Mouse (Mus musculus) 3134 (cell line): Measurements from ENCODE around the gene Cd200r4.
"Not testable (repeated sequence)": the region's sequence is repeated elsewhere in the genome, so short reads cannot be mapped to it uniquely, and the experiment has no call there.

Experiments
- DNase-seq: peaks from one replicate; pipeline ENCODE4 v3.0.0-alpha.2; 2011; ENCODE audit warnings: low spot score; ENCODE audit not compliant: insufficient read length; ENCODE audit errors: extremely low read depth

The Cd200r4 gene

DNA sequence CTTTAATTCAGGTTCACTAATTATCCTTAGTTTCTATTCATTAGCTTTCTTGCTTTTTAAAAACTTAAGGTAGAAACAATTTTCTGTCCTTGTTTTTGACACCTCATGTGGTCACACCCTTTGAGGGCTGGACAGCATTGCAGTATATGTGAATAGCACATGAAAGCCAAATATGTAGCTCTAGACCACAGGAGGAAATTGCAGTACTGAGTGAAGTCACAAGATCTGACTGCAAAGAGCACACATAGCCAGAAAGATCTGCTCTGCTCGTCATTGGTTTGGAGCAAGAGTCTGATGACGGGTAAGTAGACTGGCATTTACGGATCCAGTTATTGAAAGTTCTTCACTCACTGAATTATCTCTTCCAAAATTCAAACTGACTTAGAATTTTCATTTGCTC lies at the start of gene Cd200r4:
Gene Cd200r4, plus strand, starts transcription at position 190 of the 400 bp plus-strand sequence.
- no peak for DNase-seq

DNA sequence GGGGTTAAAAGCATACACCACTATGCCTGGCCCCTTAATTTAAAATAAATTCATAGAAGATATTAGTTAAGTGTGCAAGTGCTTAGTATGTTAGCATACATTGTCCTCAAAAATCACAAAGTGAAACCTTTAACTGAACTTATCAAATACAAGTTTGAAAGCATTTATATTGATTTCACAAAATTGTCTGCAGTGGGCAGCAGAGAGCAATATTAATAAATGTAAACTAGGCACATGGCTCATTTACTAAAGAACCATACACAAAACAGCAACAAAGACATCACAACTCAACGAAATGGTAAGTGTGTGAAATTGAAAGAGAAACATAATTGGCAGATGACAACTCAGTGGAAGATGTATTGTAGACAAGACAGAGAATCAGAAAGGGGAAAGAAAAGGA lies 49.7 kb upstream of the Cd200r4 start:
- DNase-seq, result no peak

DNA sequence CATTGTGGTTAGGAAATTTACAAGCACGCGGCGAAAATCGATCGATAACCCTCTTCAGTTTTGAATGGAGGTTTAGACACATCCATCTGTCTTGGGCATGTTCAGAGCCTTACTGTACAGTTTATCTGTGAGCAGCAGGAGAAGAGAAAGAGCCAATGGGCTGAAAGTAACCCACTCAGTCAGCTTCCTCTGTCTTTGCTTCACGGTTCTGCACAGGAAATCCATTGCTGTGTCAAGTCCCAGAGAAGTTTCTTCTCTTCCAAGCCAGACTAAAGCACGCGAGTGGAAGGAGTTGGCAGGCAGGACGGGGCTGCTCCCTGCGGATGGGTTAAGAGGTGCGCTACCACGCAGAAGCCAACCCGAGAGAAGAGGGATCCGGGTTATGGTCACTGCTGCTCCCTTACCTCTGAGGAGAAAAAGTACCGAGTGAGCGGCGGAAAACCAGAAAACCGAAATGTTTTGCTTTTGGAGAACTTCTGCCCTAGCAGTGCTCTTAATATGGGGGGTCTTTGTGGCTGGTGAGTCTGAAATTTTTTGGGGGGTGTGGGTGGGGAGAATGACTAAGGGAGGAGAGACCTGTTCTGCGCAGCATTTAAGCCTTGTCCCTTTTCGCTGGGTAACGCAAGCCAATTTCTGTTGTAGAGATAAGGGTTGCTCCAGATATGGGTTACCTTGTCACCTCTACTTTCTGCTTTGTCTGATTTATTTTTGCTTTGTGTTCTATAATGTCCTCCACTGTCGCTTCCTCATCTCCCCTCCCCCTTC lies 45.8 kb upstream of the Cd200r4 start, which contains the start of gene Cd200r1:
Gene Cd200r1, plus strand, starts transcription at position 182 of the 765 bp plus-strand sequence.
- no peak for DNase-seq

DNA sequence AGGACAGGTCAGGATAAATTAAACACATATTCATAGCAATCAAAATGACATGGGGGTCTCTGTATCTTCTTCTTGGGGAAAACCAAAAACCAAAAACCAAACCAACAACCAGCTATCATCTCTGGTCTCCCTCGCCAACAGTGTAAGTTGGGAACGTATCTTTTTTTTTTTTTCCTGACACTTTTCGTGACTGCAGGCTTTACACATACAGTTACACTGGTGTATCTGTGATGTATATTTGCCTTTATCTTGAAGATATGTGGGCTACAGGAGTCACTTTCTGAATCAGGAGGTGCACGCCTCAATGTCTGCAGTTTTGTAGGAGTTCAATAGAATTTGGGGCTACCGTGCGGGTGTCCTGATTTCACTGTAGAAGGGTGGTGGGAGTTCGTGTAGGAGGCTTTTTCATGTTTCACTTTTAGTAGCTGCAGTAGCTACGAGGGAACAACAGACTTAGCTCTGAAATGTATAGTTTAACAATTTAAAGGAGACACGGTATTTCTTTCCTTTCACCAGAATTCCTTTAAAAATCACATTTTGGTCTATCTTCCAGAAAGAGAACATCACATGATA lies 45.1 kb upstream of the Cd200r4 start:
- DNase-seq, result no peak

DNA sequence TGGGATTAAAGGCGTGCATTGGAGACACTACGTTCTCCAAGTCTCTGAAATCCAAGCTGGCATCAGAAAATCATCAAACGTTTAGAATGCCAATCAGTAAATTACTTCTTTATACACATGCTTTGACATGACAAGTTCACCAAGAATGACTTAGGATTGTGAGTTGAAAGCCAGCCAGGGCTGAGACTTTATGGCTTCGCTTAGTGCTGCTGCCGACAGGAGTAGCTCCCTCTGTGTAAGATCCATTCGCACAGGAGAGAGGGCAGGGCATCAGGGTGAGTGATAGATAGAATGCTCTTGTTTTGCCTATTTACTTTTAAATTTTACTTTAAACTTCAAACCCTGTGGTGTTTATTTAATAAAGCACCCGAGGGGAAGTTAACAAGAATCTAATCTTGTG lies 44.0 kb upstream of the Cd200r4 start:
- no peak for DNase-seq

DNA sequence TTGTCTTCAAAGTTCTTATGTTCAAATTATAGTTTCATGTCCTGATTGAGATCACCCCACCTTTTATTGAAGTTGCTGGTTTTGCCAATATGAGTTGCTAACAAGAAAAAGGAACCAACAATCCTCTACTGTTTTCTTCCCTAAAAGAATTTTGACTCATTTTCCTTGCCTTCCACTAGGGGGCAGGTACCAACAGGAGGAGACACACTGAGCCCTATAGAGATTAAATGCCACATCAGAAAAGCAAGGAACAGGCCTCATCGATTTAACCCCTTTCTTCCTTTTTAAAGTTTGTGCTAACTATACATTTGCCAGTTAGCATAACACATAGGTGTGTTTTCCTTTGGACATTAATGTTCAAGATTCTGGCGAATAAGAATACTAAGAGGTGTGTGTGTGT lies 43.6 kb upstream of the Cd200r4 start:
- peak; percentile 12 for DNase-seq

DNA sequence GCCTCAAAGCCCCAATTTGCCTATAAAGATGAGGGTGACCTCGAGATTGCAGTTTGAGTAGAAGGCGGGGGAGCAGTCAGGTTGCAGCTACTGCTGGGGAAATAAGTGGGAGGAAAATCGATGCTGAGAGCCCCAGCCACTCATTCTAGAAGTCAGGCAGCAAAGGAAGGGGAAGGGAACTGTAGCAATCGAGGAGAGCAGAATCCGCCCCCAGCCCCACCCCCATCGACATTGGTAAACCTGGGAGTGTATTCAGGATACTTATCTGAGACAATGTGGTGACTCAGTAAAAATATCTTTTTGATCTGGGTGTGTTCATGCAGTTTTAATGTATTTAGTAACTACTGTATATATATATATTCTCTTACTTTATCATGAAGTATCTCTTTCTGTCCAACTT lies 39.0 kb upstream of the Cd200r4 start:
- DNase-seq, result no peak

DNA sequence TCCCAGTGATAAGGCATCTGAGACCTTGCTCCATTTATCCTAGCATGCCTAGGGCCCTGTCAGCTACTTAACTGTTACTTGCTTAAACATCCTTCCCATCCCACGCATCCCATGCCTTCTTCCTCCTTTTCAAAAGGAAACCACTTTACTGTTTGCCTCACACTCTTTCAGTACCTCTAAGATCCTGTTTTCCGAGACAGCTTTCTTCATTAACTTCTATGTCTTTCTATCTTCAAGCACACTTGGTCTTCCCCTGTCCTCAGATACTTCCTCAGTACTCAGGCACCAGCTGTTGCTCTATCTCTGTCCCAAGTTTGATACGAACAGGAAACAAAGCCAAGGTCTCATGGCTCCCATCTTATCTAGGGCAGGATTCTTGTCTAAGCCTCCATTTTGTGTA lies 37.9 kb upstream of the Cd200r4 start:
- DNase-seq, result no peak

DNA sequence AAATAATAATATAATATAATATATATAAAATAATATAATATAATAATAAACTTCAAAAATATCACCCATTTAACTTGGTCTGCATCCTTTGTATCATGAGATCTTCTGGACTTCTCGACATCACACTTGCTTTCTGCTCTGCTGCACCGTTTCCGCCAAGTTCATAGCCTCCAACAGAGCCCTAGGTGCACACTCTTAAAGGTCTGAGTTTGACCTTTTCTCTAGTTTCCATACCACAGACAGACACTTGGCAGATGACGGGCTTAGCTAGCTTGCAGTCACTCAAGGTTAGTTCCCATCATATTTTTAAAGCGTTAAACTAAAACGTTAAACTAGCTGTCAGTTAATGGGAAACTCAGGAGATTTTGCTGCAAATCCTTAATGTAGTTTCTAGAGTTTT lies 37.3 kb upstream of the Cd200r4 start:
- DNase-seq, result no peak

DNA sequence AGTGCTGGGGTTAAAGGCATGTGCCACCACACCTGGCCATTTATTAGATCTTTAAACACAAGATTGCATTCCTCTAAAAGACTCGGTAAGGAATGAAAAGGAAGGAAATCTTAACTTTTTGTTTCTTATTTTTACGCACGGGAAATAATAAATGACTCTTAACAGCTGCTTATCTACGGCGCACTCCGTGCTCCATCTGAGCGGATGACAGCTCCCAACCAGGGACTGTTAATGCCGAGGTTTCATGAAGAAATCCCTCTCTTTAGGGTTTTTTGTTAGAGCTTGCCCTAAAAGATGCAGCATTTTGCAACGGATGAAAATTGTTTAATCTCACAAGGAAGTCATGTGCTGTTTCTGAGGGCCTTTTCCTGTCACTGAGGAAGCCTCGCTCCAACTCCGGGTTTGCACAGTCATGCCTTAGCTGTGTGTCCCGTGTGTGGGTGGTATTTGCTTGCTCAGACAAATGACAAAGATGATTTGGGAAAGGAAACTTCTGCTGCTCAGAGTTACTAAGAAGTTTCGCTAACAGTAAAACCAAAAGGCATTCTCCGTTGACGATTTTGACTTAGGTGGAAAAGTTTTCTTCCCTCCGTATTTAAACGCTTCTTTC lies 32.9 kb upstream of the Cd200r4 start:
- DNase-seq, result no peak

DNA sequence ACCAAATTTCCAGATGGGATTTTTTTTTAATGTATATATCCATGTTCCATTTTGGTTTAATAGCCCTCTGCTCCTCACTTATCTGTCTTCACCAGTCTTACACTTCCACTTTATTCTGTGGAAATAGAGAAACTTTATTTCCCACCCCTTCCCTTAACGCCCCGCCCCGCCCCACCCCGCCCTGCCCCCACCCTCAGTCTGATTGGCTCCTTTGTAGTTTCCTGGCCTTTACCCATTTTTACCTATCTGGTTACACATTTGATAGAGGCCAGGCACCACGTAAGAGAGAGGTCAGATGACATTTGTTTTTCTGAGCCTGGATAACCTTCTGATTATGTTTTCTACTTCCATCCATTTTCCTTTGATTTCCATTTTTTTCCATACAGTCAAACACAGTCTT lies 32.0 kb upstream of the Cd200r4 start:
- no peak for DNase-seq

DNA sequence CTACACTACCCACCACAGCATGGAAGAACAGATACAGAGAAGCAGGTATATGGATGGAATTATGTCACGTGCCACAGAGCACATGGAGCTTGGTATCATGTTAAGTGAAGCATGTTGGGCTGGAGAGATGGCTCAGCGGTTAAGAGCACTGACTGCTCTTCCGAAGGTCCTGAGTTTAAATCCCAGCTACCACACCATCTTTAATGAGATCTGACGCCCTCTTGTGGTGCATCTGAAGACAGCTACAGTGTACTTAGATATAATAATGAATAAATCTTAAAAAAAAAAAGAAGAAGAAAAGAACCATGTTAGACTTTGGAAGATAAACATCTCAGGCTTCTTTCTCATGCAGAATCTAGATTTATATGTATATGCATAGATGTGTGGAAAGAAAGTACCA lies 30.8 kb upstream of the Cd200r4 start:
- DNase-seq, result no peak

DNA sequence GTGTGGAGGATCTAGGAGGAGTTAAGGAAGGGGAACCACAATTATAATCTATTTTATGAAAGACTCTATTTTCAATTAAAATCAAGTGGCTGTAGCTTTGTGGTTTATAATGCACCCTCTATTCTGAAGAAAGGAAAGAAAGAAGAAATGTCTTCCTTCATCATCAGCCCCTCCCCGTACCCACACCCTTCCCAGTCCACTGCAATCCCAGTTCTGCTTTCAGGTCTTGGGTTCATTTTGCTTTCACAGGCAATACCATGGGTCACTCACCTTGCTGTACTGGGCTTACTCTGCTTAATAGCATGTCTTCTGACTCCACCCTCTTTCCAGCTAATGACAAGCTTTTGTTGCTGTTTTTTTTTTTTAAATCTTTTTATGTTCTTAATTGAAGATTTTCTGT lies 24.6 kb upstream of the Cd200r4 start:
- DNase-seq, result no peak

DNA sequence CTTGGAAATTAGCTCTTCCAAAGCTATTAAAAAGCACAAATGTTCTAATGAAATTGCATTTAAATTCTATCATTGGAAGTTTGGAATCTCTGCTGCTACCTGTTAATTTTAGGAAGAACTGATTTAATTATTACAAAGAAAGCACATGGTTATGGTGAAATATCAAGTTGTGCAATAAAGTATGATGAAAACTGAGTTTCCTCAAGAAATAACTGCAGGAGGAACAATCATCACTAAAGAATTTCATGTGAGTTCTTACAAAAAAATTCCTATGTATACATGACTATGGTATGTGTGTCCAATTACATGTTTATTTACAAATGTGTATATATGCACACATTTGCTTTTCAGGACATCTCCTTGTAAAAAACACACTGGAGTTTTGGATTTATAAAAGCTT lies 17.1 kb upstream of the Cd200r4 start:
- no peak for DNase-seq

DNA sequence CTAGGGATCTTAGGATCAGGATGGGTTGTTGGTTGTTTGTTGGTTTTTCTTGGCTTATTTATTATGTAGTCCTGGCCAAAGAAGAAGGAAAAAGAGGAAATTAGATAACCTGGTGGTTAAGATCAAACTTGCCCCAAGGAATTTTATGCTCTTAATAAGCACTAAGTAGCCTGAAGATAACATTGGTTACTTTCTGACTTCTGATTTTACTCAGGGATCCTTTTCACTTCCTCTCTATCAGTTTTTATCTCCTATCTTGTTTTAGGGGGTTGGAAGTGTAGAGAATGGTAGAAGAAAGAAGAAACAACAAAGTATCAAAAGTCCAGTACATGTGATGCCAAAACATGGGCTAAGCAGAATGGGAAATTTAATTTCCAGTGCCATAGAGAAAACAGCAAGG lies 5.6 kb upstream of the Cd200r4 start:
- DNase-seq, result no peak

DNA sequence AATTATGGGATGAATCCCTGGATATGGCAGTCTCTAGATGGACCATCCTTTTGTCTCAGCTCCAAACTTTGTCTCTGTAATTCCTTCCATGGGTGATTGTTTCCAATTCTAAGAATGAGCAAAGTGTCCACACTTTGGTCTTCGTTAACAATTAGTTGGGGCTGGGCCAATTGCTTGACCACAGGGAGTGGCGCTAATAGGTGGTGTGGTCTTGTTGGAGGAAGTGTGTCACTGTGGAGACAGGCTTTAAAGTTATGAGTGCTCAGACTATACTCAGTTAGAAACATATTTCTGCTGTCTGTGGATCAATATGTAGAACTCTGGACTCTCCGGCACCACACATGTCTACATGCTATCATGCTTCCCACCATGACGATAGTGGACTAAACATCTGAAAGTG lies 1.3 kb upstream of the Cd200r4 start:
- not testable (repeated sequence) for DNase-seq

DNA sequence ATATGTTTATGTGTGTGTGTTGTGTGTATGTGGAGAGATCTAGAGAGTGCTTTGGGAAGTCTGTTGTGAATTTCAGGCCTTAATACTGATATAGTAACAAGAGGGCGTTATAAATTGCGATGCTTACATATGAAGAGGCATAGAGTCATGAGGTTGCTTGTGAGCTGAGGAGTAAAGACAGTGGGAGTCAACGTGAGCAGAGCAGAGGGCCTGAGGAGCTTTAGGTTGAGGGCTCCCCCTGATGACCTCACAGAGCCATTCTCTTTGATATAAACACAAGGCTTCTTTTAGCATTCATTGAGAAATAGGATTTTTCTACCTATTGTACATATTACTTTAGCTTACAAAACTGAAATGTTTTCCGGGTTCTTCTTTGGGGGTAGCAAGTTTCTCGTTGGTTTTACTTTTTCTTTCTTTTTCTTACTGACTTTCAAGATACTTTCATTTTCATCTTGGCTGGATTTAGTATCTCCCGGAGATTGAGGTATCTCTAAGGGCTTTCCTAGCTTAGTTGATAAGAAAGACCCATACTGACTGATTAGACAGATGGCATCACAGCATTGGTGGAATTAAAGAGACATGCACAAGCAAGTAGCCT lies 1.0 kb downstream of the Cd200r4 start:
- DNase-seq, result no peak

DNA sequence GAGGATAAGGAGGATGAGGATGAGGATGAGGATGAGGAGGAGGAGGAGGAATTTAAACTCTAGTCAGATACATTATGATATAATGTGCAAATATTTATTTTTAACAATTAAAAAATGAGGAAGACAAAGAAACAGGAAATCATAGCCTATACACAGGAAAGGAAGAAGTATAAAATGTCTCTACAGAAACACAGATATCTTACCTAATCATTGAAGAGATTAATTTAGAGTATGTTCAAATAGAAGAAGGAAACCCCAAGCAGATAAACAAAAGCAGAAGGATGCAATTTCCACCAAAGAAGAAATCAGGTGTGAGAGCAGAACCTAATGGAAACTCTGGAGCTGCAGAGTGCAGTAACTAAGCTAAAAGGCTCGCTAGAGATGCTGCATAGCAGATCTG lies 6.5 kb downstream of the Cd200r4 start:
- DNase-seq, result no peak

DNA sequence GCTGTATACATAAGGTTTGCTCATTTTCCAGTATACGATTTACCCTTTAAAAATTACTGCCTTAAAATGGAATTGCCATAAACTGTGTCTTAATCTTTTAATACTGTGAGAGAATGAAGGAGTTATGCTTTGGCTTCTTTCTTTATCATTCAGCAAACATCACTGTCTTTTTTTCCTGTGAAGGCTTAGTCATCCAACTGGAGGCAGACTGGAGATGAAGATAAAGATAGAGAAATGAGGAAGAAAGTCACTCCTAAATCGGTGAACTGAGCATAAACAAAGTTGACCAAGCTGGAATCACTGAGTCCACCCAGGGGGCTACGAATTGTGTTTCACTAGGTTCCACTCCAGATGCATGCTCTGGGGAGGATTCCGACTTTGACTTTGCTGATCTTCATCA lies 9.0 kb downstream of the Cd200r4 start:
- DNase-seq, result no peak

DNA sequence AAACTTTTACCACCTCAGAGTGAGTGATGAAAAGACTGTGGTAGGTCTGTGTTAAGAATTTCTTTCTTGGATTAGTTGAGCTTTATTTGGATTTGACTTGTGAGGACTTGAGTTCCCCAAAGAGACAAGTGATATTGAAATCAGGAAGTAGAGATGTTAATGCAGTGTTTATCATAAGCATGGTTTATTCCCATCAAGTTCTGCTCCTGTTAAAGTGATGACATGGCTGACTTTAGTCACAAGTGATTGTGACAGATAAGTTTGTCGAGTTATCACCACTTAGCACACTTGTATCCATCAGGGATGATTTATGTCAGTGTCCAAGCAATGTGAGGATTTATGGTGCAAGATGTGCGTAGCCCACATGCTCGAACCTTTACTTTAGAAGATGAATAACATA lies 20.8 kb downstream of the Cd200r4 start:
- no peak for DNase-seq

DNA sequence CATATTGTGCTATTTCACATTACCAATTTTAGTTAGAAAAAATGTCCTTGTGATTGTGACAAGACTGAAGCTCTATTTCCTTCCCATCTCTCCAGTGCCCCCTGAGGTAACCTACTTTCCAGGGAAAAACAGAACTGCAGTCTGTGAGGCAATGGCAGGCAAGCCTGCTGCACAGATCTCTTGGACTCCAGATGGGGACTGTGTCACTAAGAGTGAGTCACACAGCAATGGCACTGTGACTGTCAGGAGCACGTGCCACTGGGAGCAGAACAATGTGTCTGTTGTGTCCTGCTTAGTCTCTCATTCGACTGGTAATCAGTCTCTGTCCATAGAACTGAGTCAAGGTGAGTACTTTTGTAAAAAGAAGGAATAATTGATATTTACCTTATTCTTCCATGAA lies 21.7 kb downstream of the Cd200r4 start:
- not testable (repeated sequence) for DNase-seq

DNA sequence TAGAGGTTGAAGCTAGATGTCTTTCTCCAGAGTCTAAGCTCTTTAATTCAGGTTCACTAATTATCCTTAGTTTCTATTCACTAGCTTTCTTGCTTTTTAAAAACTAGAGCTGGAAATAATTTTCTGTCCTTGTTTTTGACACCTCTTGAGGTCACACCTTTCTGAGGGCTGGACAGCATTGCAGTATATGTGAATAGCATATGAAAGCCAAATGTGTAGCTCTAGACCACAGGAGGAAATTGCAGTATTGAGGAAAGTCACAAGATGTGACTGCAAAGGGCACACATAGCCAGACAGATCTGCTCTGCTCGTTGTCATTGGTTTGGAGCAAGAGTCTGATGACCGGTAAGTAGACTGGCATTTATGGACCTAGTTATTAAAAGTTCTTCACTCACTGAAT lies 55.3 kb downstream of the Cd200r4 start, which contains the start of gene Cd200r2:
Gene Cd200r2, plus strand, starts transcription at position 301 of the 400 bp plus-strand sequence.
- DNase-seq, result no peak
